Mouse (Mus musculus) thymus, adult 18-20 months (tissue): ENCODE results near the gene Lmo2.
"Not testable (repeated sequence)": the region's sequence is repeated elsewhere in the genome, so short reads cannot be mapped to it uniquely, and the experiment has no call there.

Experiments
- DNase-seq, 2 experiments: peaks; one replicate each; pipeline ENCODE4 v3.0.0; 2022; ENCODE audit warnings: mixed read lengths in 2 of 2

Lmo2 gene

DNA sequence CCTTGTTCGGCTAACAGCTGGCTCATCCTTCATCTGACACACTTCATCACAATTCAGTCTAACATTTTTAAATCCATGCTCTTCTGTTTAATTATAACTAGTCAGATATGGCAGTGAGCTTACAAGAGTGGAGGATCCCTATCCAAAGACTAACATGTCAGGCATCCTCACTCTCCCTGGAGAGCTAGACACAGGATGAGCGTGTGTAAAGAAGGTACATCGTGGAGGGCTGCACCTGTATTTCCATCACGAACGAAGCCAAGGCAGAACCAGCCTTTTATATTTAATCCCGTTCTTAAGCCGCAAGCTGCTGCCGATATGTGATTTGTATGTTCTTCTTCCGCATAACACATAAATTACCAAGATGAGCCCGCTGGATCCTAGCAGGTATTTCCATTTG is 25.4 kb downstream of the Lmo2 start:
- DNase-seq: no peak

DNA sequence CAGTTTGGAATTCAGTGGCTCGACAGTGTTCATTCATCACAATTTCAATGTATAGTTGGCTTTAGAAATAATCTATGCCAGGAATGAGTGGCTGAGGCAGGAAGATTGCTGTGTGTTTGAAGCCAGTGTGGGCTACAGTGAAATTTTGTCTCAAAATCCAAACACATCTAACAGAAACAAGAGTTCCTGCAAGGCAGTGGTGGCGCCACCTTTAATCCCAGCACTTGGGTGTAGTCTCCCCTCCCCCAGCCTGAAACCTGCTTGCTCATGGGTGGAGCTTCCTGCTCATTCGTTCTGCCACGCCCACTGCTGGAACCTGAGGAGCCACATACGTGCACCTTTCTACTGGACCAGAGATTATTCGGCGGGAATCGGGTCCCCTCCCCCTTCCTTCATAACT is 29.8 kb downstream of the Lmo2 start:
- DNase-seq: not testable (repeated sequence)

GRCm38 (mm10) chr2:103989724-103990123 is 31.9 kb downstream of the Lmo2 start:
- no peak for DNase-seq

DNA sequence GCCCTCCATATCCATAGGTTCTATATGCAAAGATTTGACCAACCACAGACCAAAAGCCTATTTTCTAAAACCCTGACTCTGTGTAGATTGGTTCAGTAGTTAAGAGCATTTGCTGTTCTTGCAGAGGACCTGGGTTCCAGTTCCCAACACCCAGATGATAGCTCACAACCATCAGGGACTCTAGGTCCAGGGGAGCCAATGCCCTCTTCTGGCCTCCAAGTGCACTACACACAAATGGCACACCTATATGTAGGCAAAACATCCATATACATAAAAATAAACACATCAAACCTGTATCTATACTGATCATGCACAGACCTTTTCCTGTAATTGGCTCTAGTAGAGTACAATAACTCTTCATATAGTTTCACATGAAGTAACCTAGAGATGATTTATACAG is 33.5 kb downstream of the Lmo2 start:
- DNase-seq: no peak

GRCm38 (mm10) chr2:103992162-103992561 is 34.4 kb downstream of the Lmo2 start:
- DNase-seq: no peak

DNA sequence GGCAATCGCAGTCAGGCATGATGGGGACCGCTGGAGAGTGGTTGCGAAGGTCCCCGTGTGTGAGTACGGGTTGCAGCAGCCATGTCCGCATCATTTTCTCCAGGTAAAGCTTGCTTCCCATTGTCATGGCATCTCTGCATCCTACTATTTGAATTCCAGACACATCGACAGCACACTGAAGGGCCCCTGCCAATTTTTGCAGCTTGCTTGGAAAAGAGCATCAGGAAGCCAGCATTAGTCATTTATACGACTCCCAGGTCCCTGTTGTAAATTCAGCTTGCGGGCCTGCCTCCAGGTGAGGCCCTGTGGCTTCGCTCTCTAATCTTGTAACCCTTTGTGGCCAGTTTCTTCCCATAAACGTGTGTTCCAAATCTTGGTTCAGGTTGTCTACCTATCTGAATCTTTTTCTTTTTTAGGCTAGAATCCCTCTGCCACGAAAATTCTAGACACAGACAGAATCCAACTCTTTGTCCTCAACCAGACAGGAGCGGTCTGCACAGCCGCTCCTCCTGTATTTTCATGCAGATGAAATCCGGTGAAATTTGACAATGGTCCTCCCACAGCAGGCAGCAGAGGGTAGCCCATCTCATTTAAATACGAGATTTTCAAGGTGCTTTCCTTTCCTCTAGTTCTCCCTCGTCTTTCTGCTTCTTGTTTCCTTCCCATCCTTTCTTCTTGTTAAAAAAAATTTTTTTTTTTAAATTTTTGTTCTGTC is 35.0 kb downstream of the Lmo2 start:
- no peak for DNase-seq

- DNase-seq: no peak
Measured at GRCm38 (mm10) chr2:104001076-104001475, 43.3 kb downstream of the Lmo2 start.

DNA sequence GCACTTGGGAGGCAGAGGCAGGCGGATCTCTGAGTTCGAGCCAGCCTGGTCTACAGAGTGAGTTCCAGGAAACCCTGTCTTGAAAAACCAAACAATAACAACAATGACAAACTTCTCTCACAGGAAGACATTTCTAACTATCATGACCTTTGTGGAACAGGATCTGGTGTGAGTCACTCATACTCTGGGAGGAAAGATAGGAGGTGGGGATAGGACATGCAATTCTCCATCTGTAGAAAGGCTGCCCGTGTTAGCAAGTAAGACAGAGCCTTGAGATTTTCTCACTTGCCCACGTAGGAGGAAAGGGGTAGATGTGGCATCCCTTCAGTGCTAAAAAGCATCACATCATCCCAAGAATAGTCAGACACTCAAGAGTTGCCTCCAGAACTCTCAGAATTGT is 44.1 kb downstream of the Lmo2 start:
- no peak for DNase-seq

GRCm38 (mm10) chr2:104002711-104003413 is 45.1 kb downstream of the Lmo2 start:
- no peak for DNase-seq

GRCm38 (mm10) chr2:104007793-104008519 is 50.2 kb downstream of the Lmo2 start:
- no peak for DNase-seq

- DNase-seq: not testable (repeated sequence)
Measured at GRCm38 (mm10) chr2:104008853-104009252, 51.1 kb downstream of the Lmo2 start.

DNA sequence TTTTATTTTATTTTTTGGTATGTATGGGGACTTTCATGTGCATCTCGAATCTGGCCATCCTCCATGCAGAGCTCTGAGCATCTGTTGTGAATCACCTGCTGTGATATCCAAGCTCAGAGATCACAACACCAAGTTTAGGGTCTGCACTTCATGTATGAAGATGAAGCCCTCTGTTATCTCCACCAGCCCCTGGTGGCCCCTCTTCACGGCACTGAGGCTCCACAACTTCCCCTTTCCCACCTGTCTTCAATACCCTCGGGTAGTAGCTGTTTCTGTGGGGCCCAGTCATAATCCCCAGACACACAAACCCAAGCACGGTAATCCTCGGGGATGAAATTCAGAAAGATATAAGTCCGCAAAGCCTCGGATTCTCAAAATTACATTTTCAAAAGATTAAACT is 65.3 kb downstream of the Lmo2 start:
- no peak for DNase-seq

GRCm38 (mm10) chr2:104024656-104025055 is 66.9 kb downstream of the Lmo2 start:
- DNase-seq: no peak

GRCm38 (mm10) chr2:104027458-104028138 is 69.8 kb downstream of the Lmo2 start, which contains the start of gene Fbxo3:
Gene Fbxo3 (plus strand): TSS chr2:104027721.
- DNase-seq: peak; percentile 84

DNA sequence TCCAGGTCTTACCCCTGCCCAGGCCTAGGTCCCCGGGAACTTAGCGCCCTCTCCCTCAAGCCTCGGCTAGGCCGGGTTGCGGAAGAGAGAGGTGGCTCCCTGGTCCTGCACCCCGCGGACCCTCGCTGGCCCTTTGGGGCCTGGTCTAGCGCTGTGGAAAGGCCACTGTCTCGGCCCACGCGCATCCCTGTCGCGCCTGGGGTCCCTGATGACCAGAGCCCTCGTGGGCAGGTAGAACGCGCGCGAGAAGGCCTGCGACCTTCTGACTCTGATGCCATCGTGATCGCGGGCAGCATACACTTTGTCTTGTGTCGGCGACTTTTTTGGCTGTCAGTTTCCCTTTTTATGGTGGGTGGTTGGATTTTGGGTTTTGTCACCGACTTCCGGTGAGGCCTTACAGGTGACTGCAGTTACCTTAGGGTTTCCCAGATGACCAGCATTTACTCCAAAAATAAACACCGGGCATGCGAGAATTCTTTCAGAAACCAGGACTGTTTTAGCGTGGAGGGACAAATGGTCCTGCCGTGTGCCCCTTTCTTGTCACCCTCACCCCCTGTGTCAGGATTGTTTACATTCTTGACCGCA is 70.4 kb downstream of the Lmo2 start, which contains the start of gene 4931422A03Rik:
Gene 4931422A03Rik, minus strand, starts transcription at position 223 of the 585 bp plus-strand sequence.
- no peak for DNase-seq

DNA sequence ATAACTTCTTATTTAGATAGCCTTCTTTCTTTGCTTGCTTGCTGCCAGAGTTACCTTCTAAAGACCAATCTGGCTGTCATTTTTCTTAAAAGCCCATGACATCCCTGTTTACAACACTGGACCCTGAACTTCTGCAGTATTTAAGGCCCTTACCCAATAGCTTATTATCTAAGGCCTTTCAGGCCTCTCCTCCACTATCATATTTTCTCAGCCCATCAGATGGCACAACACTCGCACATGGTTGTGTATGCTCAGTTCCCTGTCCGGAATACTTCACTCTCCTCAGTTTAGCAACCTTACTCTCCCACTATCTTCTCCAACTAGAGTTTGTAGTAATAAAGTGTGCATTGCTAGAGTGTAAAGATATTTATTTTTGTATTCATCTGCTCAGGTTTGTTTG is 71.3 kb downstream of the Lmo2 start:
- DNase-seq: no peak

GRCm38 (mm10) chr2:104030381-104030780 is 72.6 kb downstream of the Lmo2 start:
- no peak for DNase-seq
